Mouse (Mus musculus) spleen, adult 2 months (tissue): ENCODE measurements at regions not wholly inside any gene's neighbourhood (a gene's known extent, or its start where the extent isn't known, plus 50 kb on each side); places are given as distances from the start of the nearest gene placed in this dataset.

Experiments used
- CTCF ChIP-seq: fragments of 200-500 bp; IDR thresholded peaks from 2 replicates; pipeline ENCODE4 v1.5.1; 2011; ENCODE audit warnings: mild to moderate bottlenecking, inconsistent platforms; ENCODE audit not compliant: insufficient read depth, insufficient read length, insufficient replicate concordance; ENCODE audit errors: extremely low read depth
- POLR2A ChIP-seq: fragments of 200-500 bp; IDR thresholded peaks from 2 replicates; pipeline ENCODE4 v1.6.1; 2011; ENCODE audit warnings: low read depth, low read length, inconsistent platforms

DNA sequence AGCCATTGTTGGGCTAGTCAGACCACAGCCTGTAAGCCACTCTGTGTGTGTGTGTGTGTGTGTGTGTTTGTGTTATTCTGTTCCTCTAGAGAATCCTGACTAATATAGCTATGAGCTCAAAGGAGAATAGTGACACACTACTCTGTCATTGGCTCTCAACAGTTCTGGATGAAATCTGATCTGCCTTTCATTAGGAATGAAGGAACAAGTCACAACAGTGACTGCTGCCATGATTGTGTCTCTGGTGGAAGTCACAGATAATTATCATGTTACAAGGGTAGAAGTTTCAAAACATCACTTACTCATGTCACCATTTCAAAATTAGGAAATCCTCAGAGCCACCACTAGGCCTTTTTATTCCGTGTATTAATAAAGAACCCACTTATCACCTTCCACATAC is 98.6 kb upstream of the Xylt1 start:
- TF ChIP-seq CTCF (no peak), POLR2A (no peak)
